Mouse (Mus musculus) MEL (cell line): ENCODE measurements around the gene Ifit1bl1. TPM values are rescaled to one million over a fixed set of nuclear protein-coding genes. Genes with fewer than 3 reads are reported as not detected.

ENCODE experiments used
- DNase-seq: peaks from one replicate; pipeline ENCODE4 v3.0.0; 2011; ENCODE audit warnings: low read depth, low spot score
- H3K27ac ChIP-seq: 2 replicates; pipeline ENCODE4 v1.5.1; 2012; ENCODE audit warnings: low read depth, mild to moderate bottlenecking, control low read depth, low read length, moderate library complexity; ENCODE audit not compliant: control insufficient read depth
- H3K27me3 ChIP-seq, 2 experiments: fragments of 150-350 bp in 1 of 2; sonication (generic) in 1 of 2; 2 replicates each; pipeline ENCODE4 v1.6.1; 2012; ENCODE audit warnings: low read length in 2 of 2, mild to moderate bottlenecking in 2 of 2, improper control_type of control experiment in 1 of 2, moderate library complexity in 1 of 2; ENCODE audit not compliant: insufficient read depth in 2 of 2, control insufficient read depth in 1 of 2
- H3K36me3 ChIP-seq, 2 experiments: 2 replicates each; pipeline ENCODE4 v1.6.1; 2012 to 2014; ENCODE audit warnings: low read length in 2 of 2, improper control_type of control experiment in 1 of 2, inconsistent platforms in 1 of 2, mild to moderate bottlenecking in 1 of 2; ENCODE audit not compliant: insufficient read depth in 2 of 2, control insufficient read depth in 1 of 2
- H3K4me1 ChIP-seq, 2 experiments: fragments of 150-350 bp in 1 of 2; sonication (generic) in 1 of 2; 2 replicates each; pipeline ENCODE4 v1.6.1; 2012; ENCODE audit warnings: low read length in 2 of 2, improper control_type of control experiment in 1 of 2, mild to moderate bottlenecking in 1 of 2; ENCODE audit not compliant: insufficient read depth in 2 of 2, control insufficient read depth in 1 of 2
- H3K4me3 ChIP-seq, 2 experiments: fragments of 150-350 bp in 1 of 2; sonication (generic) in 1 of 2; 2 replicates each; pipeline ENCODE4 v1.5.1; 2012; ENCODE audit warnings: low read depth in 2 of 2, low read length in 2 of 2, mild to moderate bottlenecking in 2 of 2, moderate library complexity in 2 of 2, control low read depth in 1 of 2, improper control_type of control experiment in 1 of 2; ENCODE audit not compliant: control insufficient read depth in 1 of 2, insufficient read depth in 1 of 2
- H3K79me2 ChIP-seq: 2 replicates; pipeline ENCODE4 v1.6.1; 2012; ENCODE audit warnings: mild to moderate bottlenecking, low read length, moderate library complexity; ENCODE audit not compliant: control insufficient read depth, poor library complexity, insufficient read depth
- H3K9ac ChIP-seq: 2 replicates; pipeline ENCODE4 v1.6.1; 2012; ENCODE audit warnings: low read depth, mild to moderate bottlenecking, control low read depth, low read length, moderate library complexity; ENCODE audit not compliant: control insufficient read depth, poor library complexity, severe bottlenecking
- H3K9me3 ChIP-seq: fragments of 150-350 bp; sonication (generic); replicated peaks from 2 replicates; pipeline ENCODE4 v1.6.1; 2012; ENCODE audit warnings: mild to moderate bottlenecking, low read length, improper control_type of control experiment, moderate library complexity; ENCODE audit not compliant: insufficient read depth
- BHLHE40 ChIP-seq: IDR thresholded peaks from 2 replicates; pipeline ENCODE4 v1.6.1; 2012; ENCODE audit warnings: low read depth, mild to moderate bottlenecking, inconsistent platforms, low read length, improper control_type of control experiment, borderline replicate concordance
- CHD1 ChIP-seq: IDR thresholded peaks from 2 replicates; pipeline ENCODE4 v1.6.1; 2012; ENCODE audit warnings: low read depth, mild to moderate bottlenecking, inconsistent platforms, low read length, improper control_type of control experiment
- CTCF ChIP-seq, 3 experiments: IDR thresholded peaks in 2 of 3; conservative IDR thresholded peaks in 1 of 3; 2 replicates each; pipeline ENCODE4 v1.5.1; 2011 to 2012; ENCODE audit warnings: low read length in 3 of 3, low read depth in 2 of 3, mild to moderate bottlenecking in 2 of 3, improper control_type of control experiment in 1 of 3, inconsistent platforms in 1 of 3, mixed read lengths in 1 of 3, moderate library complexity in 1 of 3; ENCODE audit not compliant: control insufficient read depth in 1 of 3, insufficient read depth in 1 of 3, poor library complexity in 1 of 3, severe bottlenecking in 1 of 3
- E2F4 ChIP-seq: IDR thresholded peaks from 2 replicates; pipeline ENCODE4 v1.6.1; 2011; ENCODE audit warnings: low read depth, low read length, improper control_type of control experiment, borderline replicate concordance
- ELF1 ChIP-seq: IDR thresholded peaks from 2 replicates; pipeline ENCODE4 v1.6.1; 2014; ENCODE audit warnings: low read depth, mild to moderate bottlenecking, inconsistent platforms, low read length, improper control_type of control experiment, moderate library complexity
- EP300 ChIP-seq, 2 experiments: IDR thresholded peaks; 2 replicates each; pipeline ENCODE4 v1.6.1; 2011; ENCODE audit warnings: improper control_type of control experiment in 2 of 2, low read length in 2 of 2, low read depth in 1 of 2, mild to moderate bottlenecking in 1 of 2
- ETS1 ChIP-seq: IDR thresholded peaks from 2 replicates; pipeline ENCODE4 v1.6.1; 2012; ENCODE audit warnings: low read depth, mild to moderate bottlenecking, inconsistent platforms, low read length, improper control_type of control experiment, moderate library complexity
- GABPA ChIP-seq: IDR thresholded peaks from 2 replicates; pipeline ENCODE4 v1.6.1; 2012; ENCODE audit warnings: low read depth, mild to moderate bottlenecking, inconsistent platforms, low read length, improper control_type of control experiment, moderate library complexity
- GATA1 ChIP-seq: IDR thresholded peaks from 2 replicates; pipeline ENCODE4 v1.6.1; 2011; ENCODE audit warnings: low read depth, low read length, improper control_type of control experiment
- MAX ChIP-seq: IDR thresholded peaks from 2 replicates; pipeline ENCODE4 v1.6.1; 2011; ENCODE audit warnings: low read length, improper control_type of control experiment
- MAZ ChIP-seq: IDR thresholded peaks from 2 replicates; pipeline ENCODE4 v1.6.1; 2012; ENCODE audit warnings: low read depth, mild to moderate bottlenecking, inconsistent platforms, low read length, improper control_type of control experiment
- MEF2A ChIP-seq: IDR thresholded peaks from 2 replicates; pipeline ENCODE4 v1.6.1; 2014; ENCODE audit warnings: low read depth, mild to moderate bottlenecking, inconsistent platforms, low read length, improper control_type of control experiment; ENCODE audit not compliant: poor library complexity, insufficient replicate concordance, severe bottlenecking; ENCODE audit errors: extremely low read depth
- MYB ChIP-seq: IDR thresholded peaks from 2 replicates; pipeline ENCODE4 v1.6.1; 2011; ENCODE audit warnings: mild to moderate bottlenecking, low read depth, low read length, improper control_type of control experiment
- MYC ChIP-seq: IDR thresholded peaks from 2 replicates; pipeline ENCODE4 v1.6.1; 2011; ENCODE audit warnings: low read depth, mild to moderate bottlenecking, low read length, improper control_type of control experiment, moderate library complexity
- RCOR1 ChIP-seq: IDR thresholded peaks from 2 replicates; pipeline ENCODE4 v1.6.1; 2012; ENCODE audit warnings: low read depth, mild to moderate bottlenecking, inconsistent platforms, low read length, improper control_type of control experiment
- TCF12 ChIP-seq: IDR thresholded peaks from 2 replicates; pipeline ENCODE4 v1.6.1; 2014; ENCODE audit warnings: low read depth, mild to moderate bottlenecking, inconsistent platforms, low read length, improper control_type of control experiment, moderate library complexity
- USF1 ChIP-seq: IDR thresholded peaks from 2 replicates; pipeline ENCODE4 v1.6.1; 2014; ENCODE audit warnings: low read depth, mild to moderate bottlenecking, inconsistent platforms, low read length, improper control_type of control experiment, moderate library complexity
- USF2 ChIP-seq, 2 experiments: IDR thresholded peaks; 2 replicates each; pipeline ENCODE4 v1.6.1; 2011 to 2012; ENCODE audit warnings: improper control_type of control experiment in 2 of 2, low read length in 2 of 2, borderline replicate concordance in 1 of 2, inconsistent platforms in 1 of 2, low read depth in 1 of 2, mild to moderate bottlenecking in 1 of 2; ENCODE audit not compliant: insufficient read depth in 1 of 2
- ZNF384 ChIP-seq: IDR thresholded peaks from 2 replicates; pipeline ENCODE4 v1.6.1; 2012; ENCODE audit warnings: low read depth, mild to moderate bottlenecking, inconsistent platforms, low read length, improper control_type of control experiment
- polyA plus RNA-seq, 2 experiments: library from polyadenylated mRNA; stranded (reverse) in 1 of 2; unstranded in 1 of 2; fragments of >175 nt in 1 of 2; fragments of >200 nt in 1 of 2; gene quantifications; 2 replicates each; pipeline versions ENCODE4 v1.2.1 to v1.2.4; 2012; ENCODE audit warnings: low replicate concordance in 2 of 2, low read depth in 1 of 2; ENCODE audit not compliant: insufficient read length in 2 of 2, insufficient read depth in 1 of 2, missing spikeins in 1 of 2
- total RNA-seq: library from RNA; depleted of rRNA; stranded (reverse); fragments of 300-350 nt; gene quantifications from 2 replicates; pipeline ENCODE4 v1.2.3, GENCODE M21; 2012

Ifit1bl1 gene
- total and polyA plus RNA-seq, 3 experiments: 0.08 TPM; not detected in 2

DNA sequence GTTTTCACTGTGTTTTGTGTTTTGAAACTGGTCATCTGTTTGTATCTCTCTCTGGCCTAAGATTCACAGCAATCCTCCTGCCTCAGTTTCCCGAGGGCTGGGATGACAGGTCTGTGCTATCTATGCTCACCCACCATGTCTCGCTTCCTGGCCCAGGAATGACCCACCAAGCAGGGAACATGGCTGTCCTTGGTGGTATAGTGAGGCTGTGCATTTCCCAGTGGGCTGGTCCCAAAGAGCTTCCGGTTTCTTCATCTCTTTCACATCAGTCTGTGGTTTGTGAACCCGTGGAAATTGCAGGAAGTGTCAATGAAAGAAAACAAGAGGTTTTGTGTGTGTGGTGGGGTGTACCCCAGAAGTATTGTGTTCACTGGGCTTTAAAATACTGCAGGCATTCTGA is 22.9 kb upstream of the Ifit1bl1 start:
- Histone ChIP-seq H3K4me1 (no peaks in the 10 kb centered on the region), H3K36me3 (no peaks in the 10 kb centered on the region), H3K9me3 (no peaks in the 10 kb centered on the region), H3K27ac (no peak overlapping the region), H3K79me2 (no peaks in the 10 kb centered on the region), H3K27me3 (peaks cover 0 to 8% of the 10 kb centered on the region in 2 experiments; a peak in 2 of 4 replicates), H3K9ac (no peak overlapping the region), H3K4me3 (no peak overlapping the region)
- TF ChIP-seq MYB: no peak
- TF ChIP-seq RCOR1: no peak
- no peak for TF ChIP-seq TCF12
- no peak for TF ChIP-seq BHLHE40
- TF ChIP-seq MYC: no peak
- TF ChIP-seq ELF1: no peak
- no peak for TF ChIP-seq MEF2A
- TF ChIP-seq E2F4: no peak
- TF ChIP-seq GATA1: no peak
- TF ChIP-seq CTCF (IDR thresholded peaks at IDR 0.05 in 2 of 3, conservative IDR thresholded peaks at IDR 0.05 in 1 of 3; ENCODE audit: control insufficient read depth in 1 of 3, insufficient read depth in 1 of 3, low read depth in 2 of 3, low read length in 3 of 3, poor library complexity in 1 of 3, severe bottlenecking in 1 of 3): no peak
- TF ChIP-seq ETS1: no peak
- no peak for TF ChIP-seq ZNF384
- DNase-seq: no peak

DNA sequence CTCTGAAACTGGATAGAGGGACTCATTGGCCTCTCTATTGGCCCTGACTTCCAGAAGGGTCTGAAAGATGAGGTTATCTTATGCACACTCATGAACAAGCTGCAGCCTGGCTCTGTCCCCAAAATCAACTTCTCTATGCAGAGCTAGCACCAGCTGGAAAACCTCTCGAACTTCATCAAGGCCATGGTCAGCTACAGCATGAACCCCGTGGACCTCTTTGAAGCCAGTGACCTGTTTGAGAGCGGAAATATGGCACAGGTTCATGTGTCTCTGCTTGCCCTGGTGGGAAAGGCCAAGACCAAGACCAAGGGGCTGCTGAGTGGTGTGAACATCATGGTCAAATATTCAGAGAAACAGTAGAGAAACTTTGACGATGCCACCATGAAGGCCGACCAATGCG is 22.0 kb upstream of the Ifit1bl1 start:
- Histone ChIP-seq H3K79me2 (no peaks in the 10 kb centered on the region), H3K4me3 (no peak overlapping the region), H3K4me1 (no peaks in the 10 kb centered on the region), H3K9ac (no peak overlapping the region), H3K9me3 (no peaks in the 10 kb centered on the region), H3K36me3 (no peaks in the 10 kb centered on the region), H3K27me3 (peaks cover 0 to 8% of the 10 kb centered on the region in 2 experiments; a peak in 2 of 4 replicates), H3K27ac (no peak overlapping the region)
- TF ChIP-seq USF1 (no peak), MAZ (no peak), TCF12 (no peak), E2F4 (no peak), MAX (no peak), GATA1 (no peak), GABPA (no peak), CHD1 (no peak), EP300 (IDR thresholded peaks at IDR 0.05; ENCODE audit: low read depth in 1 of 2, low read length in 2 of 2) (no peak), USF2 (IDR thresholded peaks at IDR 0.05; ENCODE audit: borderline replicate concordance in 1 of 2, insufficient read depth in 1 of 2, low read depth in 1 of 2, low read length in 2 of 2) (no peak)
- no peak for DNase-seq
